Mouse (Mus musculus) forebrain, embryonic 15.5 days (tissue): ENCODE data around the gene E130308A19Rik. TPM values are rescaled to one million over a fixed set of nuclear protein-coding genes. Genes with fewer than 3 reads are reported as not detected.

Experiments used
- ATAC-seq: fragments of 200-750 bp; cut with Nextera tagmentation; replicated peaks from 2 replicates; pipeline ENCODE4 v1.8.0; 2017; ENCODE audit warnings: mild to moderate bottlenecking, moderate TSS enrichment, moderate library complexity
- H3K27ac ChIP-seq: fragments of 300-500 bp; sonication (generic); replicated peaks from 2 replicates; pipeline ENCODE4 v1.5.1; 2015; ENCODE audit warnings: mild to moderate bottlenecking, inconsistent platforms
- H3K27me3 ChIP-seq: fragments of 300-500 bp; sonication (generic); 2 replicates; pipeline ENCODE4 v1.6.1; 2015; ENCODE audit warnings: inconsistent platforms
- H3K36me3 ChIP-seq: fragments of 300-500 bp; sonication (generic); 2 replicates; pipeline ENCODE4 v1.6.1; 2015; ENCODE audit warnings: mild to moderate bottlenecking, inconsistent platforms
- H3K4me1 ChIP-seq: fragments of 300-500 bp; sonication (generic); 2 replicates; pipeline ENCODE4 v1.6.1; 2015; ENCODE audit warnings: inconsistent platforms
- H3K4me2 ChIP-seq: fragments of 300-500 bp; sonication (generic); replicated peaks from 2 replicates; pipeline ENCODE4 v1.6.1; 2015; ENCODE audit warnings: mild to moderate bottlenecking, inconsistent platforms
- H3K4me3 ChIP-seq: fragments of 300-500 bp; sonication (generic); 2 replicates; pipeline ENCODE4 v1.5.1; 2015; ENCODE audit warnings: mild to moderate bottlenecking, inconsistent platforms
- H3K9ac ChIP-seq: fragments of 300-500 bp; sonication (generic); replicated peaks from 2 replicates; pipeline ENCODE4 v1.6.1; 2015; ENCODE audit warnings: mild to moderate bottlenecking, inconsistent platforms
- H3K9me3 ChIP-seq: fragments of 300-500 bp; sonication (generic); 2 replicates; pipeline ENCODE4 v1.6.1; 2016; ENCODE audit warnings: inconsistent platforms
- WGBS: fragments of 180-500 bp; shearing (Covaris S2); methylation state at CpG from one replicate; pipeline ENCODE4 v1.1.7; 2015; ENCODE audit warnings: mixed read lengths; 5-methylcytosine and 5-hydroxymethylcytosine counted together
- polyA plus RNA-seq: library from polyadenylated mRNA; unstranded; fragments of >200 nt; fragmentation: Nextera tagmentation; extraction: Ambion mirVana; gene quantifications from 2 replicates; pipeline ENCODE4 v1.2.1, GENCODE M21; 2015

The E130308A19Rik gene
- polyA plus RNA-seq, 1 experiment from 2014 or later: 36.6 TPM

DNA sequence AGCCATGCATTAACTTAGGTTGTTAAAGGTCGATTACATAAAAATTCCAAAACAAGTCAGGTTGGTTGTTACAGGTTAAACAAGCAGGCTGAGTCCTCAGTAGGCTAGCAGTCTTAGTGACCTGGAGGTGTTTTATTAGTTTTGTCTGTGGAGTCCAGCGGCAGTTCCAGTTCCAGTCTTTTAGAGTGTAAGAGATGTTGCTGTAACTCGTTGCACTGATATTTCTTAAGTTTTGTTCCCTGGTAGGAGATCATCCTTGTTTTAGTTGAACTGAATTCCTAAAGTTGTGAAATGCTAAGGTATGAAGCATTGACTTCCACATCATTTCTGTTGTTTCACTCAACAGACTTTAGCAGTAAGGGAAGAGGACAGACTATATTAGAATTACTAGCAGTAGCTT, 70.8 kb downstream of the E130308A19Rik start:
- Histone ChIP-seq H3K36me3 (no peaks in the 10 kb centered on the region), H3K27me3 (no peaks in the 10 kb centered on the region), H3K9ac (no peak overlapping the region), H3K4me2 (no peak overlapping the region), H3K27ac (no peak overlapping the region), H3K4me3 (no peak overlapping the region), H3K9me3 (no peaks in the 10 kb centered on the region), H3K4me1 (no peaks in the 10 kb centered on the region)
- ATAC-seq: no peak
- 94% methylated on average over 3 of the region's 3 CpGs for WGBS

DNA sequence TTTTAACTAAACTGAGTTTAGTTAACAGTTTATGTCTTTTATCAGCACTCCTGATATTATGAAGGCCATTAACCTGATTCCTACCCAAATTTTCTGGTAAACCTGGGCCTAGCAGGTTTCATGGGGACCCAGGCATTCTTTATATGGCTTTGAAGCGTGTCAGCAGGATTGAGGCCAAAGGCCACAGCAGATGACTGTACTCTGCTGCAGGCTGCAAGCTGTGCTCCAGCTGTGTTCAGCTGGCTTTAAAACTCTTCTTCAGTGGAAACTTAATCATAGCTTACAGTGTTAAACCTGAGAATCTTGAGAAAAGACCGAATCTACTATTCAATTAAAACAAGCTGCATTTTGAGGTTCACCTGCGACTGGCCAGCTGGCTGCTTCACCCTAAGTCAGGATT, 71.9 kb downstream of the E130308A19Rik start:
- no peak for ATAC-seq
- no peaks in the 10 kb centered on the region for H3K9me3 ChIP-seq
- H3K4me1 ChIP-seq: no peaks in the 10 kb centered on the region
- no peak overlapping the region for H3K9ac ChIP-seq
- H3K4me3 ChIP-seq: no peak overlapping the region
- WGBS: 64% methylated on average over 3 of the region's 3 CpGs
- no peak overlapping the region for H3K27ac ChIP-seq
- no peaks in the 10 kb centered on the region for H3K36me3 ChIP-seq
- H3K4me2 ChIP-seq: no peak overlapping the region
- H3K27me3 ChIP-seq: no peaks in the 10 kb centered on the region

DNA sequence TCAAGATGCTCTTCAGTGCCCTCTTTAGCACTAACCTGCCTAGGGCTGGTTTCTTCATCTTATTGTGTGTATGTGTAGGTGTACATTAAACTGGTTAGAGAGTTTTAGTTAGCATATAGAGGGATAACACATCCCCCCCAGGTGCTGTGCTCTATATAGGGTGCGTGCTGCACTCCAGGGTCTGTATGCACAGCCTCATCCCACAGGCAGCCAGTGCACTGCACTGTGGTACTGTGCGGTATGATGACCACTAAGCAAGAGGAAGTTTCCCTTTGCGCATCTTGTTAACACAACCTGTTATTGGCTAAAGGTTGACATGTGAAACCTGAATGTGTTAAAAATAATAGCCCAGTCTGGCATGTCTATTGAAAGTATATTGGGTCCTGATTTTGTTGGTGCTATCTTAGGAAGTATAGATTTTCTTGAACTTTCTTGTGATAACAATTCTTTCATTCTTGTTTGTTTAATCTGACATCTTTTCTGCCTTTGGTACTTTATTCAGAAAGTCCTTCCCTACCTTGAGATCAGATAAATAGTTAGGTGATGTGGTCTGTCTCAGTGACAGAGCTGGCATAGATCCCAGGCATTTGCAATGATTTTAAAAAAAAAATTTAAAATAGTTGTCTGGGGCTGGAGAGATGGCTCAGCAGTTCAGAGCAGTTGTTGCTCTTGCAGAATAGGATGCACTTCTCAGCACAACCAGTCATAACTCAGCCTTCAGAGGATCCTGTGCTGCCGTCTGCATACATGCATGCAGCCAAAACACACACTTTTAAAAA, 73.2 kb downstream of the E130308A19Rik start:
- Histone ChIP-seq H3K9ac (no peak overlapping the region), H3K27ac (no peak overlapping the region), H3K4me2 (no peak overlapping the region), H3K36me3 (no peaks in the 10 kb centered on the region), H3K27me3 (no peaks in the 10 kb centered on the region), H3K9me3 (no peaks in the 10 kb centered on the region), H3K4me3 (no peak overlapping the region), H3K4me1 (no peaks in the 10 kb centered on the region)
- ATAC-seq: no peak
- 92% methylated on average over 4 of the region's 4 CpGs for WGBS

DNA sequence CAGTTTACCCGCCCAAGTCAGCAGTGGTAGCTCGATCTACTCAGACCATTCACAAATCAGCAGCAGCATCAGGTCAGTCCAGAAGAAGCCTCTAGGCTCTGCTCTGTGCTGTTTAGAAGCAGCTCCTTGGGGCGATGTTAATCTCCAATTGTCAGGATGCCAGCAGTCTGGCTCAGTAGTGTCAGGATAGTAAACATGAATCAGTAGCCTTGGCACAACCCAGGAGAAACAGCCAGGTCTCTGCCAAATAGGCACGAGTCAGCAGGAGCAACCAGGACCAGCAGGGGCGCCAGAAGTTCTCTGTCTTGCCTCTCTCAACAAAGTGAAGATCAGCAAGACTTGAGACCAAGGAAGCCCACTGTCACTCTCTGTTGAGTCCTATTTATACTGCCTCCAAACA, 83.3 kb downstream of the E130308A19Rik start:
- Histone ChIP-seq H3K4me2 (no peak overlapping the region), H3K9me3 (no peaks in the 10 kb centered on the region), H3K27ac (no peak overlapping the region), H3K9ac (no peak overlapping the region), H3K4me3 (no peak overlapping the region), H3K27me3 (no peaks in the 10 kb centered on the region), H3K36me3 (no peaks in the 10 kb centered on the region), H3K4me1 (peaks cover 12% of the 10 kb centered on the region)
- WGBS: 73% methylated on average over 5 of the region's 5 CpGs
- no peak for ATAC-seq

DNA sequence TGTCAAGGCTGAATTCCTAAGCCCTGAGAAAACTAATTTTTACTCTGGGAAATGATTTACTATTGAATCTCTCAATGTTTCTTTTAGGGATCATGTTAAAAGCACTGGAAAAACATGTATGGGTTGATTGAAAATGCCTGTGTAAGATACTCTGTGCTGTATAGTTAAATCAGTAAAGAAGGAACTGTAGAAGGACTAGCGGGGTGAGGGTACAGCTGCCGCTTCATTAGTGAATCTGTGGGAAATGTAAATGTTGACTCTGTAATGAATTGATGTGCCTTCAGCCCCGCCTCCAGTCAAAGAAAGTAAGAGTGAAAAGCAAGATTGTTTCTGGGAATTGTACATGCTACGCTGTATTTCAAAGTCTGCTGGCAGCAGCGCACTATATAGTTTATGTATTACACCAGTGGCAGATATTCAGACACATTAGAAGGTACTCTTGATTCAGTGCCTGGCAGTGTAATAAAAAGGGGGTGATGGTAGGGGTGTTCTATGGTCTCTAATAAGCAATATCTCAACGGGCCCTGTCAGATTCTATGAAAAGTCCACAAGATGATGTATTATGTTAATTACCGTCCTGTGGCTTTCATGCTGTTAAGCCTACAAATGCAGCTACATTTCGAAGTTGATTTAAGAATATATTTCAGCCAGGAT, 84.9 kb downstream of the E130308A19Rik start:
- Histone ChIP-seq H3K9ac (no peak overlapping the region), H3K4me1 (peaks cover 12% of the 10 kb centered on the region), H3K36me3 (no peaks in the 10 kb centered on the region), H3K4me3 (no peak overlapping the region), H3K27ac (no peak overlapping the region), H3K9me3 (no peaks in the 10 kb centered on the region), H3K27me3 (no peaks in the 10 kb centered on the region), H3K4me2 (no peak overlapping the region)
- peak; percentile 39; the same call in 1 of the 2 replicates for ATAC-seq
- WGBS: 28% methylated on average over 8 of the region's 8 CpGs

DNA sequence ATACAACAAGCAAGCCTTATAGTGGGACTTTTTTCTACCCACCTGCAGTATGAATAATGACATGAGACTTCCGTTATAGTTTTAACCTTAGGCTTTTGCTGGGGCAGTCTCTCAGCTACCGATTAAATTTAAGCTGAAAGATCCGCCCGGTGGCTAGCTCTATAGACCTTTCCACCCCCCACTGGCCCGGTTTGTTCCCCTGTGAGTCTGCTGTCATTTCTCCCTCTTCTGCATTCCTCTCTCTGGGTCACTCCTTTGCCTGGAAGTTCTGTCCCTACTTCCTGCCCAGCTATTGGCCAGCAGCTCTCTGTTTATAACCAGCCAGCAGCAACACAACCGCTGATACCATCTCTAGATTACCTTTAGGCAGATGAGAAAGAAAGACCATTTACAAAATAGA, 86.4 kb downstream of the E130308A19Rik start:
- Histone ChIP-seq H3K4me1 (peaks cover 12% of the 10 kb centered on the region), H3K27ac (no peak overlapping the region), H3K9me3 (no peaks in the 10 kb centered on the region), H3K4me3 (no peak overlapping the region), H3K36me3 (no peaks in the 10 kb centered on the region), H3K9ac (no peak overlapping the region), H3K27me3 (no peaks in the 10 kb centered on the region), H3K4me2 (no peak overlapping the region)
- no peak for ATAC-seq
- 51% methylated on average over 6 of the region's 6 CpGs for WGBS

DNA sequence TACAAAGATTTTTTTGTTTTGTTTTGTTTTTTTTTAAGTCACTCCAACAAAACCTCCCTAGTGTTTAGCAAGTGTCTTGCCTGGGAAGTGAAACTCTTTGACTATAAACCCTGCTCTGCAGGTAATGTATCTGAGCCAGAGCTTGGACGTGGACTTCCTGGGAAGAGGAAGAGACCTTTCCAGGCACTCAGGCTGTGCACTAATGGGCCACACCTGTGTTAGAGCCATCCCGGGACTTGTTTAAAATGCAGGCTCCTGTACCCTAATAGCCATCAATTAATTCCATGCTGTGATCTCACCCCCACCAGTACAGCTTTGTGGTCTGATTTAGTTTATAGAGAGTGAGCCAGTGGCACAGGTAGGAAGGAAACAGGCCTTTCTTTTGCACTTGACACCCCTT, 86.9 kb downstream of the E130308A19Rik start:
- no peak overlapping the region for H3K27ac ChIP-seq
- no peaks in the 10 kb centered on the region for H3K27me3 ChIP-seq
- no peak overlapping the region for H3K9ac ChIP-seq
- H3K36me3 ChIP-seq: no peaks in the 10 kb centered on the region
- no peak overlapping the region for H3K4me2 ChIP-seq
- no peak overlapping the region for H3K4me3 ChIP-seq
- peaks cover 12% of the 10 kb centered on the region for H3K4me1 ChIP-seq
- 48% methylated on average over 2 of the region's 2 CpGs for WGBS
- no peak for ATAC-seq
- H3K9me3 ChIP-seq: no peaks in the 10 kb centered on the region

DNA sequence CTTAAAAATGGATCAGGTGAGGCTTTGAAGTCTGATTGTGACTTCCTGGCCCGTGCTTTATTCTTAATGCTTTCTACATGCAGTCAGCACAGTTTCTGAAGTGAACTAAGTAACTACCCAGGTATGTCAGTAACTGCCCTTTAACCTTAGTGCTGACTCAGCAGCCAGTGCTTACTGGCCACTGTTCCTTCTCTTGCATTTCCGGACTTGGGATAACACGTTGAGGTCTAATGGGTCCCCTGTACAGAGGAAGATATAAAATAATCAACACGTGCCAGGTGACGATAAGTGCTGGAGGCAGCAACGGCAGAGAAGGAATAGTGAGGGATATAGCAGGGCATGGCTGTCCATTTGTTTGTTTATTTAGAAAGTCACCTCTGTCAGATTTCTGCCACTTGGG, 88.5 kb downstream of the E130308A19Rik start:
- ATAC-seq: no peak
- Histone ChIP-seq H3K9me3 (no peaks in the 10 kb centered on the region), H3K4me2 (no peak overlapping the region), H3K9ac (no peak overlapping the region), H3K4me3 (no peak overlapping the region), H3K27me3 (no peaks in the 10 kb centered on the region), H3K27ac (no peak overlapping the region), H3K36me3 (no peaks in the 10 kb centered on the region), H3K4me1 (peaks cover 12% of the 10 kb centered on the region)
- WGBS: 93% methylated on average over 6 of the region's 6 CpGs

DNA sequence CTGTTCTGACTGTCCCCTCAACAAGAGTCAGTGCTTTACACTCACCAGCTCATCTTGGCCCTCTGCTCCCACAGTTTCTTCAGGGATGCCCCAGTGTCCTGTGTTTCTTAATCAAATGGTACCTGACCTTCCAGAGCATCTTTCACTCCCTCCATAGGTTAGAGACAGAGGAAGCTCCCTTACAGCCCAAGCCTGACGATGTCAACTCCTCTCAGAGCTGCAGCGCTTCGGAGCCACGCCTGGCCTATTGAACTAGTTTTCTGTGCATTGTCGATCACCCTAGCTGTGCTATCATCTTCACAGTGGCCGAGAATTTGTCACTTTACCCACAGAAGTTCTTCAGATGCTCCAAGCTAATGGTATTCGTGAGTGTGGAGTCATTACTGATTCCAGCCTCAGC, 88.9 kb downstream of the E130308A19Rik start:
- H3K9me3 ChIP-seq: no peaks in the 10 kb centered on the region
- WGBS: 71% methylated on average over 7 of the region's 7 CpGs
- H3K36me3 ChIP-seq: no peaks in the 10 kb centered on the region
- no peak overlapping the region for H3K4me3 ChIP-seq
- peaks cover 12% of the 10 kb centered on the region for H3K4me1 ChIP-seq
- ATAC-seq: no peak
- H3K27me3 ChIP-seq: no peaks in the 10 kb centered on the region
- no peak overlapping the region for H3K4me2 ChIP-seq
- H3K9ac ChIP-seq: no peak overlapping the region
- H3K27ac ChIP-seq: no peak overlapping the region

DNA sequence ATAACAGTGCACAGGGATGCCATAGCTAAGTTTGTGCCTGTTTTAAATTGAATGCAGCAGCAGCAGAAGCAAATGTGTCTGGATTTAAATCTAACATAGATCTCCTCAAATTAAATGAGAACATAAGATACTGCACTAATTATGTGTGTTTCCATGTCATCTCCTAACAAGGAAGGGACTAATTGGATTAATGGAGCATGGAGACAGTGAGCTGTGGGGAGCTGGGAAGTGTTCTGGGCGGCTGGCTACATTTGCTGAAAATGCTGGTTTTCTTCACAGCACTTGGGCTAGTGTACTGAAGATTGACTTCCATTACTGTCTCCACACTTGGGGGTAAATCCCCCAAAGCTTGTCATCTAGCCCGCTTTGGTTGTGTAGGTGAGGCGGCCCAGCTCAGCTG, 89.5 kb downstream of the E130308A19Rik start:
- Histone ChIP-seq H3K27ac (no peak overlapping the region), H3K4me2 (no peak overlapping the region), H3K4me1 (peaks cover 11% of the 10 kb centered on the region), H3K36me3 (no peaks in the 10 kb centered on the region), H3K9me3 (no peaks in the 10 kb centered on the region), H3K9ac (no peak overlapping the region), H3K4me3 (no peak overlapping the region), H3K27me3 (no peaks in the 10 kb centered on the region)
- 73% methylated on average over 3 of the region's 3 CpGs for WGBS
- ATAC-seq: no peak

DNA sequence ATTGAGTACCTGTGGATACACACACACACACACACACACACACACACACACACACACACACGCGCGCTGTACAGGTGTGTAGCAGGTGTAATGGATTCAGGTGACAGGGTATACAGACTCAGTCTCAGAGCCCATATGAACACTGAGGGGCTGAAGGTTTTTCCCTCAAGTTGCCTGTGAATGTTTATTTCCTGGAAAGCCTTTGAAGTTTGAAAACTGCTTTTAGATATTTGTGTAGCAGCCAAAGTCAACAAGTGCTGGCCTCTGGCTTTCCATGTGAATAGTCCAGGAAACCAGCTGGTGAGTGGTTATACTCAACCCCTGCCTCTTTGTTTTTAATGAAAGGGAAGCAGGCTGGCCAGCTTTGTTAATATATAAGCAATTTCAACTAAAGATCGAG, 91.3 kb downstream of the E130308A19Rik start:
- Histone ChIP-seq H3K27ac (no peak overlapping the region), H3K27me3 (no peaks in the 10 kb centered on the region), H3K4me3 (no peak overlapping the region), H3K9me3 (no peaks in the 10 kb centered on the region), H3K4me1 (peaks cover 4% of the 10 kb centered on the region; the same call in 1 of the 2 replicates), H3K9ac (no peak overlapping the region), H3K4me2 (no peak overlapping the region), H3K36me3 (no peaks in the 10 kb centered on the region)
- no peak for ATAC-seq
- WGBS: 78% methylated on average over 4 of the region's 4 CpGs

DNA sequence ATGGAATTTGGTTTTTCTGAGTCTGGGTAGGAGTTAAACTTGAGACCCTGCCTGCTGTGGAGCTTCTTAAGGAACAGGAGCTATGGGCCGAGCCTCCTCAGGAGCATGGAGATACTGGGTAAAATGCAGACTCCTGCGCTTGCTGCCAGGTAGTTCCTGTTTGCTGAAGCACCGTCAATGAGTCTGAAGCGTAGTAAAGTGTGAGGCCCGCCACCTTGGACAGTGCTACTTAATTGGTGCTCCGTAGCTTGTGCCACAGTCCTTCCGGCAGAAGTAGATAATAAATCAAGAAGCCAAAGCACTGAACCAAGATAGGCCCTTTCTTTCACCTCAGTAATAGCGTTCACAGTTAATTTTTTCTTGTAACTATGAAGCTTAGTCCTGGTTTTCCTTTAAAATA, 92.5 kb downstream of the E130308A19Rik start:
- Histone ChIP-seq H3K4me2 (no peak overlapping the region), H3K9ac (no peak overlapping the region), H3K9me3 (no peaks in the 10 kb centered on the region), H3K27me3 (no peaks in the 10 kb centered on the region), H3K4me3 (no peak overlapping the region), H3K27ac (no peak overlapping the region), H3K36me3 (no peaks in the 10 kb centered on the region), H3K4me1 (no peaks in the 10 kb centered on the region)
- no peak for ATAC-seq
- WGBS: 87% methylated on average over 8 of the region's 8 CpGs
